Mouse (Mus musculus) erythroblast, embryonic 14.5 days (primary cell): ENCODE results near the gene 1700125H20Rik. TPM values are rescaled to one million over a fixed set of nuclear protein-coding genes. Genes with fewer than 3 reads are reported as not detected.

Source experiments
- H3K27me3 ChIP-seq: 2 replicates; pipeline ENCODE4 v1.6.1; 2012; ENCODE audit warnings: inconsistent platforms; ENCODE audit not compliant: control insufficient read depth
- H3K36me3 ChIP-seq: 2 replicates; pipeline ENCODE4 v1.6.1; 2012; ENCODE audit warnings: mild to moderate bottlenecking, inconsistent platforms; ENCODE audit not compliant: control insufficient read depth
- H3K4me1 ChIP-seq: 2 replicates; pipeline ENCODE4 v1.6.1; 2012; ENCODE audit warnings: inconsistent platforms; ENCODE audit not compliant: control insufficient read depth
- H3K4me3 ChIP-seq: replicated peaks from 2 replicates; pipeline ENCODE3; 2012; ENCODE audit warnings: moderate library complexity, mild to moderate bottlenecking, inconsistent platforms
- H3K9me3 ChIP-seq: 2 replicates; pipeline ENCODE4 v1.6.1; 2012; ENCODE audit warnings: low read length, inconsistent platforms, mixed read lengths; ENCODE audit not compliant: control insufficient read depth
- GATA1 ChIP-seq: IDR thresholded peaks from 2 replicates; pipeline ENCODE4 v1.6.1; 2012; ENCODE audit warnings: low read length, inconsistent platforms, mixed read lengths
- TAL1 ChIP-seq: IDR thresholded peaks from 3 replicates; pipeline ENCODE4 v1.6.1; 2012; ENCODE audit warnings: low read length, inconsistent platforms, mixed read lengths
- polyA plus RNA-seq: library from polyadenylated mRNA; stranded (reverse); fragments of >175 nt; gene quantifications from 2 replicates; pipeline ENCODE4 v1.2.3, GENCODE M21; 2012

Gene 1700125H20Rik
- polyA plus RNA-seq, result not detected in 2 replicates

GRCm38 (mm10) chr11:85170058-85170740 lies at the start of gene 1700125H20Rik:
Gene 1700125H20Rik, plus strand, starts transcription at chr11:85170404.
- Histone ChIP-seq H3K36me3 (no peaks in the 10 kb centered on the region), H3K9me3 (no peaks in the 10 kb centered on the region), H3K27me3 (no peaks in the 10 kb centered on the region; the same call in 1 of the 2 replicates), H3K4me3 (peak within 1 kb of the TSS; percentile 42), H3K4me1 (peaks cover 25% of the 10 kb centered on the region)
- TF ChIP-seq TAL1 (no peak), GATA1 (no peak; the same call in 1 of the 2 replicates)

- peaks cover 92% of the 10 kb centered on the region for H3K4me1 ChIP-seq
- peaks cover 87% of the 10 kb centered on the region for H3K36me3 ChIP-seq
- H3K27me3 ChIP-seq, result no peaks in the 10 kb centered on the region
- H3K4me3 ChIP-seq, result no peak overlapping the region
- no peaks in the 10 kb centered on the region for H3K9me3 ChIP-seq
- TF ChIP-seq TAL1 (no peak), GATA1 (no peak)
These were observed 48.1 kb upstream of the 1700125H20Rik start for GRCm38 (mm10) chr11:85122073-85122472.

DNA sequence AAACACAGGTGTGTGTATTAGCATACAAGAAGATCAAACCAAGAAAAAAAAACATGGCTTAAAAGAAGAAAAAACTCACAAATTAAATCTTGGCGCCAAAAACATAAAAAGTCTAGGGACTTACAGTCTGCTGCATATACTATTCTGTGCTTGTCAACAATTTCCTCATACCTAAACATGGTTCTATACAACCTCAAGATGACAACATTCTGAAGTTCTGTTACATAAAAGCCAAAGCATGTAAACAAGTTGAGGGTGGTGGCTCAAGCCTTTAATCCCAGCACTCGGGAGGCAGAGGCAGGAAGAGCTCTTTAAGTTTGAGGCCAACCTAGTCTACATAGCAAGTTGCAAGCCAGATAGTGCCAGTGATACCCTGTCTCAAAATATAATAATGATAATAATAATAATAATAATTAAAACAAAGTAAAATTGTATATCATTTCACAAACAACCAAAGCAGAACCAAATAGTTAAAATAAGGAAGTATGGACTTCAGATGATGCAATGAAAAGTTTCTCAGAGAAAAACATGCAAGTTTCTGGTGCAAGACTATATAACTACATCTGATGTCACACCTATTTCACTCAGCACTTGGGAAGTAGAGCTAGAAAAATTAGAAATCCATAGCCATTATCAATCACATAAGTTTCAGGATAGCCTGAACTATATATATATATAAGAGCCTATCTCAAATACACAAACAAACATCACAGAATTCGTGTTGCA lies 46.8 kb upstream of the 1700125H20Rik start:
- peaks cover 91% of the 10 kb centered on the region for H3K4me1 ChIP-seq
- no peaks in the 10 kb centered on the region for H3K9me3 ChIP-seq
- H3K27me3 ChIP-seq, result no peaks in the 10 kb centered on the region
- H3K4me3 ChIP-seq, result no peak overlapping the region
- TF ChIP-seq TAL1 (no peak), GATA1 (no peak)
- peaks cover 91% of the 10 kb centered on the region for H3K36me3 ChIP-seq

- Histone ChIP-seq H3K27me3 (no peaks in the 10 kb centered on the region), H3K36me3 (peaks cover 88% of the 10 kb centered on the region), H3K4me3 (peak overlapping the region; percentile 9), H3K9me3 (no peaks in the 10 kb centered on the region), H3K4me1 (peaks cover 89% of the 10 kb centered on the region)
- TF ChIP-seq GATA1 (no peak), TAL1 (no peak)
These were observed 43.7 kb upstream of the 1700125H20Rik start for GRCm38 (mm10) chr11:85126257-85127102.

GRCm38 (mm10) chr11:85128883-85129282 lies 41.3 kb upstream of the 1700125H20Rik start:
- H3K9me3 ChIP-seq, result no peaks in the 10 kb centered on the region
- H3K27me3 ChIP-seq, result no peaks in the 10 kb centered on the region
- TF ChIP-seq TAL1 (no peak), GATA1 (no peak)
- peaks cover 89% of the 10 kb centered on the region for H3K36me3 ChIP-seq
- H3K4me1 ChIP-seq, result peaks cover 87% of the 10 kb centered on the region
- peak overlapping the region; percentile 22 for H3K4me3 ChIP-seq

GRCm38 (mm10) chr11:85131542-85131941 lies 38.7 kb upstream of the 1700125H20Rik start:
- Histone ChIP-seq H3K4me1 (peaks cover 92% of the 10 kb centered on the region), H3K9me3 (no peaks in the 10 kb centered on the region), H3K36me3 (peaks cover 94% of the 10 kb centered on the region), H3K4me3 (no peak overlapping the region), H3K27me3 (no peaks in the 10 kb centered on the region)
- TF ChIP-seq GATA1 (no peak), TAL1 (no peak)

GRCm38 (mm10) chr11:85138776-85139474 lies 31.3 kb upstream of the 1700125H20Rik start:
- Histone ChIP-seq H3K9me3 (no peaks in the 10 kb centered on the region), H3K27me3 (no peaks in the 10 kb centered on the region), H3K4me1 (peaks cover 60% of the 10 kb centered on the region), H3K36me3 (peaks cover 52% of the 10 kb centered on the region), H3K4me3 (peak overlapping the region; percentile 99)
- no peak for TF ChIP-seq GATA1
- TF ChIP-seq TAL1, result no peak
